In the genomic region with DNA sequence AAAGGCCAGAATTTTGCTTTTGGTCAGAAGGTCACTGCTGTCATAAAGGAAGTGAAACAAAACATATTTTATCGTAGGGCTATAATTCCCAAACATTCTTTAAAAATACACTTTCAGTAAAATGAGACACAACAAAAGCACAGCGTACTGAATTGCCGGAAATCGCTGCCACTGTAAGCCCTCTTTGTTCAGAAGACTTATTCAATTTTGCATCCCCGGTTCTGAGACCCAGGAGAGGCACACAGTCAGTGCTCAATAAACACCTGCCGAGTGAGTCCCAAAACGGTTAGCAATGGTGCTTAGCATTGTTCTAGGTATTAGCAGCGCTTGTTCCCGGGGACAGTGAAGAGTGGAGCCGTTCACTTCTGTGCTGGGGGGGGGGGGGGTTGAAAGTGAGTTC, we compare ENCODE assay signal across 19 mouse cellular contexts.
"Had no signal": no experiment of that assay in that cellular context is flagged by ENCODE, and none has a peak within 500 bp of the region (broad histone marks: within the 10 kb centered on the region; RNA-seq: fewer than 3 reads in every experiment).

No protein-coding gene starts in this region.

- H3K27me3 ChIP-seq: hindbrain, embryonic 13.5 days; hindbrain, embryonic 15.5 days; limb, embryonic 12.5 days had no signal

- H3K4me3 ChIP-seq: gastrocnemius, adult 2 months; heart, embryonic 10.5 days; heart, embryonic 12.5 days; hindbrain, embryonic 13.5 days; hindbrain, embryonic 15.5 days; limb, embryonic 10.5 days; limb, embryonic 12.5 days had no signal

- ATAC-seq: hindbrain, postnatal 0 days; intestine, embryonic 16.5 days had no signal

- H3K27ac ChIP-seq: gastrocnemius, adult 2 months; hindbrain, embryonic 13.5 days; hindbrain, embryonic 15.5 days; hindbrain, postnatal 0 days; limb, embryonic 10.5 days; limb, embryonic 12.5 days had no signal

- H3K36me3 ChIP-seq: heart, embryonic 10.5 days; heart, embryonic 12.5 days; hindbrain, embryonic 13.5 days; hindbrain, embryonic 15.5 days; limb, embryonic 10.5 days; limb, embryonic 12.5 days had no signal

- DNase-seq: gastrocnemius, adult 2 months; gastrocnemius, postnatal 10 days; gastrocnemius, postnatal 25 days; heart, adult 18-20 months; heart, postnatal 10 days; heart, postnatal 4 days; kidney, adult 11 months; kidney, postnatal 36 days; layer of hippocampus, adult 9-11 months; layer of hippocampus, postnatal 36 days had no signal

- H3K4me2 ChIP-seq: heart, embryonic 12.5 days; hindbrain, embryonic 13.5 days; hindbrain, embryonic 15.5 days; limb, embryonic 12.5 days had no signal

- H3K9me3 ChIP-seq: heart, embryonic 10.5 days; heart, embryonic 12.5 days; hindbrain, embryonic 13.5 days; hindbrain, embryonic 15.5 days; limb, embryonic 10.5 days; limb, embryonic 12.5 days had no signal

- H3K9ac ChIP-seq: heart, embryonic 12.5 days; hindbrain, embryonic 13.5 days; hindbrain, embryonic 15.5 days; limb, embryonic 12.5 days; liver, embryonic 14.5 days had no signal
